8 mouse cellular contexts compared by ENCODE assay signal in the genomic region with DNA sequence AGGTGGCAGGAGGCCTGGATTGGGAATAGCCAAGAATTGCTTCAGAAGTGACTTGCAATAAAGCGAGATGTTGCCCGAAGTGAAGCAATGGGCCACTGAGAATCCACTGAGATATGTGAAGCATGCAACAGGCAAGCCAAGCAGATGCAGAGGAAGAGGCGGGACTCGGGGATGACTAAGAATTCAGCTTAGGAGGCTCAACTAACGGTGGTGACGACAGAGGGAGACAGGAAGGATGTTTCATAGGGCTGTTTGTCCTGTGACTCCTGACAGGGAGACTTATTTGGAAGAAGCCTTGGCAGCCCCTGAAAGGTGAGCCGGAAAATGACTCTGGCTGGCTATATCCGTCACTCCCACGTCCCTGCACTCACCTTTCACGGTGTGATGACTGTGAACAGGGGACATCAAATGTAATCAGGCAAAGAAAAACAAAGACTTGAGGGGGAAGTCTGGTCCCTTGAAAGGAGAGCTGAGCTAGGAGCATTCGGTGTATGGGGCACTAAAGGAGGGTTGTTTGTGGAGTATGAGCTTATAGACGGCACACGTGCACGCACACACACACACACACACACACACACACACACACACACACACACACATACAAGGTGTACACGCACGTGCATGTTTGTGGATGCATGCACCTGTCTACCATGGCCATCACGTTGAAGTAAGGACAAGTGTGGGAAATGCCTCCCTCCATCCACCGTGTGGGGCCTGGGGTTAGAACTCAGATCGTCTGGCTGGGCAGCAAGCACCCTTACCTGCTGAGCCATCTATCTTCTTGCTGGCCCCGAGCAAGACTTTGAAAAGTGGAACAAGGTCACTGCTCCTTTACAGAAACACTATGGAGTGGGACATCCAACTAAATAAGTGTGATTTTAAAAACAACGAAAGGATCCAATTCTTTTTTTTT. TPM values are rescaled to one million over a fixed set of nuclear protein-coding genes. Genes with fewer than 3 reads are reported as not detected.
DNase-seq lines count a peak whose midpoint lies in the region; TF ChIP-seq lines count a peak whose summit lies in the region.

No protein-coding gene starts in this region.

- TF ChIP-seq POLR2A in myocyte (IDR thresholded peaks at IDR 0.05; ENCODE audit: insufficient read length, low read depth), result peak; percentile 49

- peak; percentile 23 to 33 for DNase-seq in lung, adult 18-20 months
- DNase-seq in lung, postnatal 14 days, result no peak
- DNase-seq in adrenal gland, adult 2 months, result peak; percentile 77
- DNase-seq in kidney, adult 18-20 months, result peak; percentile 19
- DNase-seq in cerebellum, adult 11 months, result no peak
- DNase-seq in left cerebral cortex, adult 18-20 months (ENCODE audit: low spot score in 2 of 2), result no peak
- DNase-seq in cerebellum, postnatal 10 days, result no peak

- no peaks in the 10 kb centered on the region for H3K79me2 ChIP-seq in myocyte (ENCODE audit: control insufficient read depth, insufficient read depth)

- H3K27me3 ChIP-seq in myocyte (ENCODE audit: control insufficient read depth, insufficient read depth, insufficient read length), result no peaks in the 10 kb centered on the region

- H3ac ChIP-seq in myocyte (ENCODE audit: control insufficient read depth, insufficient read length), result no peak overlapping the region

- H3K4me2 ChIP-seq in myocyte (ENCODE audit: low read depth), result peak overlapping the region; percentile 65

- peaks cover 4% of the 10 kb centered on the region for H3K36me3 ChIP-seq in myocyte (ENCODE audit: control insufficient read depth, insufficient read depth)

- no peak overlapping the region for H3K4me3 ChIP-seq in myocyte

TF ChIP-seq in myocyte, 11 proteins besides CTCF, POLR2A, EP300 and RAD21:
- TF ChIP-seq POLR2AphosphoS2 (IDR thresholded peaks at IDR 0.05; ENCODE audit: insufficient read length, low read depth) (peak; percentile 24), MYOD1 (IDR thresholded peaks at IDR 0.05; ENCODE audit: control insufficient read depth in 1 of 3, insufficient read length in 2 of 3, low read depth in 2 of 3) (no peak), CEBPB (IDR thresholded peaks at IDR 0.05; ENCODE audit: insufficient read depth, poor library complexity, severe bottlenecking) (peak; percentile 87), MYOG (IDR thresholded peaks at IDR 0.05; ENCODE audit: control insufficient read depth in 1 of 3, insufficient read depth in 1 of 3, insufficient read length in 2 of 3, low read depth in 2 of 3) (peak in 1 of 3 experiments; percentile 69), TCF3 (IDR thresholded peaks at IDR 0.05; ENCODE audit: insufficient read length, low read depth) (no peak)

RNA-seq across cellular contexts. Expression of a gene that starts 44.6 kb away (rescaled TPM):
- total RNA-seq in adrenal gland, adult 2 months (2021), result under 1 TPM in 1 of 2 experiments, not detected in 1; 0.10 TPM
- polyA plus RNA-seq in adrenal gland, adult 2 months (2012; rRNA removed), result 0.03 and 0.04 TPM in 2 replicates
- polyA plus RNA-seq in myocyte (2012; fragmentation: generic; extraction: Trizol), result not detected
- total RNA-seq in left cerebral cortex, adult 18-20 months (2021), result not detected

RNA-seq across cellular contexts. Expression of a gene that starts 50.9 kb away (rescaled TPM):
- total RNA-seq in adrenal gland, adult 2 months (2021), result 100 to 1,000 TPM; 103 to 138 TPM
- polyA plus RNA-seq in adrenal gland, adult 2 months (2012; rRNA removed), result 20.3 and 25.0 TPM in 2 replicates
- 96.2 TPM for polyA plus RNA-seq in myocyte (2012; fragmentation: generic; extraction: Trizol)
- 10 to 100 TPM; 84.7 to 91.8 TPM for total RNA-seq in left cerebral cortex, adult 18-20 months (2021)

RNA-seq across cellular contexts. Expression of a gene that starts 52.5 kb away (rescaled TPM):
- 100 to 1,000 TPM; 145 to 164 TPM for total RNA-seq in adrenal gland, adult 2 months (2021)
- polyA plus RNA-seq in adrenal gland, adult 2 months (2012; rRNA removed), result 183 and 185 TPM in 2 replicates
- polyA plus RNA-seq in myocyte (2012; fragmentation: generic; extraction: Trizol), result 198 TPM
- total RNA-seq in left cerebral cortex, adult 18-20 months (2021), result 10 to 100 TPM; 73.3 to 82.5 TPM

RNA-seq across cellular contexts. Expression of a gene that starts 60.0 kb away (rescaled TPM):
- total RNA-seq in adrenal gland, adult 2 months (2021), result 100 to 1,000 TPM; 235 to 249 TPM
- polyA plus RNA-seq in adrenal gland, adult 2 months (2012; rRNA removed), result 733 and 890 TPM in 2 replicates
- polyA plus RNA-seq in myocyte (2012; fragmentation: generic; extraction: Trizol), result 32.2 TPM
- 10 to 100 TPM; 58.7 to 58.9 TPM for total RNA-seq in left cerebral cortex, adult 18-20 months (2021)

Comparison
In these comparisons a context has a peak if more than half of its experiments do, and no peak if none do; other contexts are left out.
1. DNase-seq: peak in lung, adult 18-20 months (2 of 2), adrenal gland, adult 2 months (single experiment) and kidney, adult 18-20 months (single experiment); none in lung, postnatal 14 days (single experiment), cerebellum, adult 11 months (single experiment), left cerebral cortex, adult 18-20 months (0 of 2) and cerebellum, postnatal 10 days (0 of 2).